22 mouse cellular contexts compared by ENCODE assay signal in the genomic region with DNA sequence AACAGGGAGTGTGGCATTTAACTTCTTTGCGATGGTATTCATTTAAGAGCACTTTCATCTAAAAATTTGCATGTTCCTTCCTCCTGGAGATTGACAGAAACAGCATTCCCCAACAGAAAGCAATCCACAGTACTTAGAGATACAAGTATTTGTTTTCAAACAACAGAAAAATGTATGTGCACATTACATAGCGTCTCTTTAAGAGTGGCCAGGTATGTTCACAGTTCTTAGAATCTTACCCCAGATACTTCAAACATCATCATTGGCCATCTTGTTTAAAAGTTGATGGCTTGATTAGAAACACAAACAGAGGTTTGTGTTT. TPM values are rescaled to one million over a fixed set of nuclear protein-coding genes. Genes with fewer than 3 reads are reported as not detected.
A peak's percentile ranks its signal among the peaks of the same experiment; 100 is the strongest.
DNase-seq lines count a peak whose midpoint lies in the region; ATAC-seq and TF ChIP-seq lines count a peak whose summit lies in the region.
"Had no signal": no experiment of that assay in that cellular context is flagged by ENCODE, and none has a peak within 500 bp of the region (broad histone marks: within the 10 kb centered on the region; RNA-seq: fewer than 3 reads in every experiment).

No protein-coding gene starts in this region.

- 0 out of 2 replicates have a peak overlapping the region, but pooled peaks have one; percentile 2 for H3K27ac ChIP-seq in embryonic facial prominence, embryonic 12.5 days
- H3K27ac ChIP-seq in embryonic facial prominence, embryonic 10.5 days (replicated peaks): no peak overlapping the region
- H3K27ac ChIP-seq in lung, postnatal 0 days (ENCODE audit: low read length): no peak overlapping the region
- H3K27ac ChIP-seq in embryonic facial prominence, embryonic 13.5 days: peak overlapping the region; percentile 49; the same call in 1 of the 2 replicates
- peak overlapping the region; percentile 55 for H3K27ac ChIP-seq in embryonic fibroblast, embryonic 13.5 days (ENCODE audit: insufficient read depth, low read length)
- H3K27ac ChIP-seq in midbrain, embryonic 16.5 days (ENCODE audit: low read length): no peak overlapping the region

- no peak overlapping the region for H3K4me3 ChIP-seq in embryonic facial prominence, embryonic 12.5 days
- no peak overlapping the region for H3K4me3 ChIP-seq in embryonic facial prominence, embryonic 10.5 days
- H3K4me3 ChIP-seq in lung, postnatal 0 days (ENCODE audit: low read depth, low read length): no peak overlapping the region
- no peak overlapping the region for H3K4me3 ChIP-seq in embryonic facial prominence, embryonic 13.5 days
- no peak overlapping the region for H3K4me3 ChIP-seq in embryonic fibroblast, embryonic 13.5 days (ENCODE audit: insufficient read depth, low read length)
- H3K4me3 ChIP-seq in midbrain, embryonic 16.5 days (ENCODE audit: low read depth, low read length): no peak overlapping the region

- H3K9ac ChIP-seq in embryonic facial prominence, embryonic 12.5 days: no peak overlapping the region
- H3K9ac ChIP-seq in lung, postnatal 0 days (replicated peaks; ENCODE audit: low read depth): no peak overlapping the region
- H3K9ac ChIP-seq in embryonic facial prominence, embryonic 13.5 days: no peak overlapping the region
- no peak overlapping the region for H3K9ac ChIP-seq in midbrain, embryonic 16.5 days (ENCODE audit: low read depth, low read length)

- 89% methylated on average over 2 of the region's 2 CpGs for WGBS in embryonic facial prominence, embryonic 12.5 days
- WGBS in embryonic facial prominence, embryonic 10.5 days: 86% methylated on average over 2 of the region's 2 CpGs
- 66% methylated on average over 2 of the region's 2 CpGs for WGBS in lung, postnatal 0 days
- 67% methylated on average over 2 of the region's 2 CpGs for WGBS in embryonic facial prominence, embryonic 13.5 days
- 78% methylated on average over 2 of the region's 2 CpGs for WGBS in midbrain, embryonic 16.5 days

- H3K4me2 ChIP-seq in embryonic facial prominence, embryonic 12.5 days (replicated peaks): no peak overlapping the region
- no peak overlapping the region for H3K4me2 ChIP-seq in lung, postnatal 0 days (replicated peaks; ENCODE audit: low read depth, low read length)
- H3K4me2 ChIP-seq in embryonic facial prominence, embryonic 13.5 days: no peak overlapping the region
- H3K4me2 ChIP-seq in midbrain, embryonic 16.5 days (ENCODE audit: low read length): no peak overlapping the region

- peaks cover 11% of the 10 kb centered on the region; the same call in 1 of the 2 replicates for H3K4me1 ChIP-seq in embryonic facial prominence, embryonic 12.5 days
- peaks cover 8% of the 10 kb centered on the region; the same call in 1 of the 2 replicates for H3K4me1 ChIP-seq in embryonic facial prominence, embryonic 10.5 days
- H3K4me1 ChIP-seq in lung, postnatal 0 days (ENCODE audit: insufficient read depth, low read depth, low read length): no peaks in the 10 kb centered on the region
- H3K4me1 ChIP-seq in embryonic facial prominence, embryonic 13.5 days: peaks cover 23% of the 10 kb centered on the region
- H3K4me1 ChIP-seq in embryonic fibroblast, embryonic 13.5 days (ENCODE audit: control insufficient read depth, insufficient read depth, low read length): peaks cover 5% of the 10 kb centered on the region; the same call in 1 of the 2 replicates
- H3K4me1 ChIP-seq in midbrain, embryonic 16.5 days (ENCODE audit: control insufficient read depth, insufficient read depth, low read length): no peaks in the 10 kb centered on the region

- TF ChIP-seq POLR2A in embryonic fibroblast, embryonic 13.5 days (IDR thresholded peaks at IDR 0.05; ENCODE audit: low read depth, low read length): no peak

- peak; percentile 97 for TF ChIP-seq EP300 in lung, postnatal 0 days (IDR thresholded peaks at IDR 0.05)

- DNase-seq in embryonic facial prominence, embryonic 10.5 days (ENCODE audit: low spot score): no peak
- peak; percentile 64 for DNase-seq in lung, postnatal 0 days (ENCODE audit: low spot score)
- DNase-seq in lung, postnatal 14 days: no peak
- DNase-seq in kidney, postnatal 25 days: no peak
- DNase-seq: adrenal gland, adult 2 months; adrenal gland, adult 8-10 months; adrenal gland, postnatal 10 days; adrenal gland, postnatal 14 days; adrenal gland, postnatal 25 days; adrenal gland, postnatal 36 days; B cell, adult 2 months; cerebellum, adult 11 months; cerebellum, adult 11-12 months had no signal

- H3K36me3 ChIP-seq in embryonic facial prominence, embryonic 12.5 days: no peaks in the 10 kb centered on the region
- no peaks in the 10 kb centered on the region for H3K36me3 ChIP-seq in embryonic facial prominence, embryonic 10.5 days (replicated peaks)
- no peaks in the 10 kb centered on the region for H3K36me3 ChIP-seq in lung, postnatal 0 days (ENCODE audit: insufficient read depth, low read length)
- no peaks in the 10 kb centered on the region for H3K36me3 ChIP-seq in embryonic facial prominence, embryonic 13.5 days
- H3K36me3 ChIP-seq in midbrain, embryonic 16.5 days (ENCODE audit: control insufficient read depth, insufficient read depth, low read length): no peaks in the 10 kb centered on the region
- H3K36me3 ChIP-seq: G1E had no signal

- no peak for TF ChIP-seq CTCF in lung, postnatal 0 days (IDR thresholded peaks at IDR 0.05)
- TF ChIP-seq CTCF in embryonic fibroblast, embryonic 13.5 days (IDR thresholded peaks at IDR 0.05; ENCODE audit: borderline replicate concordance, insufficient read depth, low read length): no peak

- H3K9me3 ChIP-seq in embryonic facial prominence, embryonic 12.5 days: no peaks in the 10 kb centered on the region
- no peaks in the 10 kb centered on the region for H3K9me3 ChIP-seq in embryonic facial prominence, embryonic 10.5 days
- no peaks in the 10 kb centered on the region for H3K9me3 ChIP-seq in lung, postnatal 0 days (ENCODE audit: low read length)
- no peaks in the 10 kb centered on the region for H3K9me3 ChIP-seq in embryonic facial prominence, embryonic 13.5 days
- no peaks in the 10 kb centered on the region for H3K9me3 ChIP-seq in midbrain, embryonic 16.5 days (replicated peaks; ENCODE audit: control insufficient read depth, low read length, poor library complexity, severe bottlenecking)
- H3K9me3 ChIP-seq: G1E had no signal

- no peak for ATAC-seq in embryonic facial prominence, embryonic 12.5 days (ENCODE audit: insufficient number of reproducible peaks, insufficient read depth, low FRiP score, low TSS enrichment)
- peak; percentile 86 for ATAC-seq in lung, postnatal 0 days
- no peak for ATAC-seq in embryonic facial prominence, embryonic 13.5 days (ENCODE audit: insufficient number of reproducible peaks, insufficient read depth, low FRiP score, low TSS enrichment, low read depth)
- no peak for ATAC-seq in midbrain, embryonic 16.5 days
- ATAC-seq: activated CD4-positive, CD25-positive, alpha-beta regulatory T cell, adult 4 months; CD4-positive, CD25-positive, alpha-beta regulatory T cell, adult 4 months had no signal

- no peaks in the 10 kb centered on the region for H3K27me3 ChIP-seq in embryonic facial prominence, embryonic 12.5 days
- H3K27me3 ChIP-seq in embryonic facial prominence, embryonic 10.5 days (replicated peaks; ENCODE audit: low read depth, poor library complexity, severe bottlenecking): no peaks in the 10 kb centered on the region
- no peaks in the 10 kb centered on the region for H3K27me3 ChIP-seq in lung, postnatal 0 days (replicated peaks; ENCODE audit: insufficient read depth, low read length)
- H3K27me3 ChIP-seq in embryonic facial prominence, embryonic 13.5 days: no peaks in the 10 kb centered on the region
- H3K27me3 ChIP-seq in midbrain, embryonic 16.5 days (ENCODE audit: control insufficient read depth, insufficient read depth, low read depth, low read length): no peaks in the 10 kb centered on the region
- H3K27me3 ChIP-seq: CH12.LX, Patski had no signal

RNA-seq across cellular contexts. Expression of a gene that starts 38.4 kb away (rescaled TPM):
- 8.7 and 9.6 TPM in 2 replicates for polyA plus RNA-seq in embryonic facial prominence, embryonic 12.5 days (2016; fragmentation: Nextera tagmentation; extraction: Ambion mirVana)
- 4.0 and 5.3 TPM in 2 replicates for polyA plus RNA-seq in embryonic facial prominence, embryonic 10.5 days (2016; fragmentation: Nextera tagmentation; extraction: Ambion mirVana)
- 4.3 and 6.4 TPM in 2 replicates for polyA plus RNA-seq in lung, postnatal 0 days (2015; fragmentation: Nextera tagmentation; extraction: Ambion mirVana)
- 8.9 and 10.6 TPM in 2 replicates for polyA plus RNA-seq in embryonic facial prominence, embryonic 13.5 days (2015; fragmentation: Nextera tagmentation; extraction: Ambion mirVana)
- 4.2 and 5.2 TPM in 2 replicates for polyA plus RNA-seq in embryonic fibroblast, embryonic 13.5 days (2011; ENCODE audit: insufficient read length, low read depth, missing spikeins)
- 6.2 and 6.5 TPM in 2 replicates for polyA plus RNA-seq in midbrain, embryonic 16.5 days (2015; fragmentation: Nextera tagmentation; extraction: Ambion mirVana)
- polyA plus RNA-seq: adrenal gland, adult 2 months; G1E had no signal

Comparison
In these comparisons a context has a peak if more than half of its experiments do, and no peak if none do; other contexts are left out.
1. H3K27ac ChIP-seq: peak in embryonic facial prominence, embryonic 12.5 days (single experiment), embryonic facial prominence, embryonic 13.5 days (single experiment) and embryonic fibroblast, embryonic 13.5 days (single experiment); none in embryonic facial prominence, embryonic 10.5 days (single experiment), lung, postnatal 0 days (single experiment) and midbrain, embryonic 16.5 days (single experiment).